Mouse (Mus musculus) midbrain, embryonic 15.5 days (tissue): ENCODE results near the gene Ptprb. TPM values are rescaled to one million over a fixed set of nuclear protein-coding genes. Genes with fewer than 3 reads are reported as not detected.

Source experiments
- ATAC-seq: fragments of 200-750 bp; cut with Nextera tagmentation; replicated peaks from 2 replicates; pipeline ENCODE4 v1.8.0; 2017; ENCODE audit warnings: moderate TSS enrichment
- H3K27ac ChIP-seq: fragments of 300-500 bp; sonication (generic); 2 replicates; pipeline ENCODE4 v1.5.1; 2015; ENCODE audit warnings: mild to moderate bottlenecking, inconsistent platforms
- H3K27me3 ChIP-seq: fragments of 300-500 bp; sonication (generic); replicated peaks from 2 replicates; pipeline ENCODE4 v1.6.1; 2015; ENCODE audit warnings: inconsistent platforms
- H3K36me3 ChIP-seq: fragments of 300-500 bp; sonication (generic); replicated peaks from 2 replicates; pipeline ENCODE4 v1.6.1; 2015; ENCODE audit warnings: inconsistent platforms
- H3K4me1 ChIP-seq: fragments of 300-500 bp; sonication (generic); 2 replicates; pipeline ENCODE4 v1.6.1; 2015; ENCODE audit warnings: inconsistent platforms
- H3K4me2 ChIP-seq: fragments of 300-500 bp; sonication (generic); 2 replicates; pipeline ENCODE4 v1.6.1; 2015; ENCODE audit warnings: inconsistent platforms, mild to moderate bottlenecking, moderate library complexity
- H3K4me3 ChIP-seq: fragments of 300-500 bp; sonication (generic); 2 replicates; pipeline ENCODE4 v1.5.1; 2015; ENCODE audit warnings: mild to moderate bottlenecking, inconsistent platforms
- H3K9ac ChIP-seq: fragments of 300-500 bp; sonication (generic); 2 replicates; pipeline ENCODE4 v1.6.1; 2015; ENCODE audit warnings: mild to moderate bottlenecking, inconsistent platforms
- H3K9me3 ChIP-seq: fragments of 300-500 bp; sonication (generic); 2 replicates; pipeline ENCODE4 v1.6.1; 2016; ENCODE audit warnings: inconsistent platforms
- WGBS: fragments of 180-500 bp; shearing (Covaris S2); methylation state at CpG from one replicate; pipeline ENCODE4 v1.1.7; 2015; ENCODE audit warnings: mixed read lengths; 5-methylcytosine and 5-hydroxymethylcytosine counted together
- polyA plus RNA-seq: library from polyadenylated mRNA; unstranded; fragments of >200 nt; fragmentation: Nextera tagmentation; extraction: Ambion mirVana; gene quantifications from 2 replicates; pipeline ENCODE4 v1.2.1, GENCODE M21; 2015

Gene Ptprb
- polyA plus RNA-seq, 1 experiment from 2014 or later, result 3.9 TPM

GRCm38 (mm10) chr10:116346618-116347184 is 71.4 kb downstream of the Ptprb start:
- no peaks in the 10 kb centered on the region for H3K36me3 ChIP-seq
- no peak overlapping the region for H3K9ac ChIP-seq
- no peak overlapping the region for H3K4me2 ChIP-seq
- no peak overlapping the region for H3K4me3 ChIP-seq
- WGBS, result 86% methylated on average over 15 of the region's 15 CpGs
- ATAC-seq, result no peak
- H3K27me3 ChIP-seq, result no peaks in the 10 kb centered on the region
- H3K4me1 ChIP-seq, result no peaks in the 10 kb centered on the region
- no peak overlapping the region for H3K27ac ChIP-seq
- no peaks in the 10 kb centered on the region for H3K9me3 ChIP-seq

GRCm38 (mm10) chr10:116349004-116349403 is 73.7 kb downstream of the Ptprb start:
- WGBS, result 91% methylated on average over 6 of the region's 6 CpGs
- H3K36me3 ChIP-seq, result no peaks in the 10 kb centered on the region
- no peak overlapping the region for H3K4me3 ChIP-seq
- H3K4me2 ChIP-seq, result no peak overlapping the region
- H3K9ac ChIP-seq, result no peak overlapping the region
- no peaks in the 10 kb centered on the region for H3K27me3 ChIP-seq
- no peaks in the 10 kb centered on the region for H3K9me3 ChIP-seq
- H3K27ac ChIP-seq, result no peak overlapping the region
- H3K4me1 ChIP-seq, result no peaks in the 10 kb centered on the region
- ATAC-seq, result no peak

DNA sequence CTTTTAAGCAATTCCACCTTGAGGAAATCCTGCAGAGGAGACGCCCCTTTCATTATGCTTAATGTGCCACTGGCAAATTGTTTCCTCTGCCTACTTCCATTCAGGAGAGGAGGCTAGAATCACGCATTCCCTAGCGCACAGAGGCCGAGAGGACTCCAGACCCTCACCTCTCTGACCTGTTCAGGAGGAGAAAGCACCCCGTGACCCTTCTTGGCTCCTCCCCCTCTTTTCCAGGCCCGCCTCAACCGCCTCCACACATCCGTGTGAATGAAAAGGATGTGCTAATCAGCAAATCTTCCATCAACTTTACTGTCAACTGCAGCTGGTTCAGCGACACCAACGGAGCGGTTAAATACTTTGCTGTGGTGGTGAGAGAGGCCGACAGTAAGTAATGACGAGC is 75.2 kb downstream of the Ptprb start:
- Histone ChIP-seq H3K27me3 (no peaks in the 10 kb centered on the region), H3K9ac (no peak overlapping the region), H3K4me3 (no peak overlapping the region), H3K4me2 (no peak overlapping the region), H3K9me3 (no peaks in the 10 kb centered on the region), H3K4me1 (no peaks in the 10 kb centered on the region), H3K36me3 (no peaks in the 10 kb centered on the region), H3K27ac (no peak overlapping the region)
- no peak for ATAC-seq
- 44% methylated on average over 13 of the region's 13 CpGs for WGBS

- WGBS, result 60% methylated on average over 5 of the region's 5 CpGs
- Histone ChIP-seq H3K36me3 (no peaks in the 10 kb centered on the region), H3K9me3 (no peaks in the 10 kb centered on the region), H3K9ac (no peak overlapping the region), H3K4me3 (no peak overlapping the region), H3K4me2 (no peak overlapping the region), H3K27ac (no peak overlapping the region), H3K4me1 (0 out of 2 replicates have a peak, but pooled peaks cover 2% of the 10 kb centered on the region), H3K27me3 (no peaks in the 10 kb centered on the region)
- no peak for ATAC-seq
Measured at GRCm38 (mm10) chr10:116354372-116354771, 79.0 kb downstream of the Ptprb start.

- Histone ChIP-seq H3K9ac (no peak overlapping the region), H3K4me1 (0 out of 2 replicates have a peak, but pooled peaks cover 2% of the 10 kb centered on the region), H3K9me3 (no peaks in the 10 kb centered on the region), H3K27me3 (no peaks in the 10 kb centered on the region), H3K27ac (peak overlapping the region; percentile 23; the same call in 1 of the 2 replicates), H3K4me3 (no peak overlapping the region), H3K4me2 (no peak overlapping the region), H3K36me3 (no peaks in the 10 kb centered on the region)
- peak; percentile 77 for ATAC-seq
- 34% methylated on average over 6 of the region's 6 CpGs for WGBS
Measured at GRCm38 (mm10) chr10:116362181-116362580, 86.9 kb downstream of the Ptprb start.

DNA sequence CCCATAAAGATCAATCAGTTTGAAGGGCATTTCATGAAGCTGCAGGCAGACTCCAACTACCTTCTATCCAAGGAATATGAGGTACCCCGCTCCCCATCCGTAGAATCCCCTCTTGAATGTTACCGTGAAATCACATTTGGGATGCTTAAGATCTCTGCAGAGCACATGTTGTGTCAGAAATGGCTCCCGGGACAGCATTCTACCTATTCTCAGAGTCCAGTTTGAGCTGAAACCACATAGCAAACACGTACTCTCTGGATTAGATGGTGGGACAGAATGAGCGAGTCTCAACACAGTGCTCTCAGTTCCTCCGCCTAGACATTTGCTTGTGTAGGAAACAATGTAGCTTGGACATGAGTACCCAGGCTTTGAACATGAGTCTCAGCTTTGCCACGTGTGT is 87.3 kb downstream of the Ptprb start:
- WGBS, result 51% methylated on average over 8 of the region's 8 CpGs
- Histone ChIP-seq H3K36me3 (no peaks in the 10 kb centered on the region), H3K4me1 (0 out of 2 replicates have a peak, but pooled peaks cover 2% of the 10 kb centered on the region), H3K27me3 (no peaks in the 10 kb centered on the region), H3K9ac (no peak overlapping the region), H3K27ac (peak overlapping the region; percentile 38; the same call in 1 of the 2 replicates), H3K4me3 (no peak overlapping the region), H3K4me2 (no peak overlapping the region), H3K9me3 (no peaks in the 10 kb centered on the region)
- ATAC-seq, result peak; percentile 69

- Histone ChIP-seq H3K4me2 (no peak overlapping the region), H3K4me1 (no peaks in the 10 kb centered on the region), H3K36me3 (no peaks in the 10 kb centered on the region), H3K4me3 (no peak overlapping the region), H3K9me3 (no peaks in the 10 kb centered on the region), H3K27me3 (no peaks in the 10 kb centered on the region), H3K27ac (no peak overlapping the region), H3K9ac (no peak overlapping the region)
- no peak; the same call in 1 of the 2 replicates for ATAC-seq
- WGBS, result 47% methylated on average over 7 of the region's 7 CpGs
Measured at GRCm38 (mm10) chr10:116364759-116365158, 89.4 kb downstream of the Ptprb start.

GRCm38 (mm10) chr10:116370991-116371725 is 95.8 kb downstream of the Ptprb start:
- Histone ChIP-seq H3K27ac (peak overlapping the region; percentile 32; the same call in 1 of the 2 replicates), H3K4me1 (peaks cover 6% of the 10 kb centered on the region; the same call in 1 of the 2 replicates), H3K4me2 (no peak overlapping the region), H3K27me3 (no peaks in the 10 kb centered on the region), H3K9me3 (no peaks in the 10 kb centered on the region), H3K9ac (no peak overlapping the region), H3K36me3 (no peaks in the 10 kb centered on the region), H3K4me3 (no peak overlapping the region)
- ATAC-seq, result no peak
- 27% methylated on average over 6 of the region's 6 CpGs for WGBS

DNA sequence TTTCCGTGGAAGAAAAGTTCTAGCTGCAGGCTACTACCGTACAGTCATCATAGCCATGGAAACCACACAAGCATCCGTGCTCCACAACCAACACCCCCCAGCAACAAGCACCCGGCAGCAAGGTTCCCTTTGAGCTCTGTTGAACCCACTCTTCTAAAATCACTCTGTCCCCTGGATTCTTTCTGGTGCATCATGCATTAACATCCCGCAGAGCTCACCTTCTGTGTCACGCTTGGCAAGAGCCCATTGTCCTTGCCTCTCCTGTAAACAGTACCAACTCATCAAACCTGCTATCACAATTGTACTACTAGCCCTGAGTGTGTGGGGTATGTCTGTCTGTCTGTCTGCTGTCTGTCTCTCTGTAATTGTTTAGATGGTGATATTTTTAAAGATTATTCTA is 98.8 kb downstream of the Ptprb start:
- H3K9me3 ChIP-seq, result no peaks in the 10 kb centered on the region
- no peak for ATAC-seq
- H3K4me1 ChIP-seq, result peaks cover 6% of the 10 kb centered on the region; the same call in 1 of the 2 replicates
- H3K4me3 ChIP-seq, result no peak overlapping the region
- no peak overlapping the region for H3K27ac ChIP-seq
- H3K36me3 ChIP-seq, result no peaks in the 10 kb centered on the region
- no peak overlapping the region for H3K9ac ChIP-seq
- WGBS, result 86% methylated on average over 6 of the region's 6 CpGs
- no peak overlapping the region for H3K4me2 ChIP-seq
- H3K27me3 ChIP-seq, result no peaks in the 10 kb centered on the region

DNA sequence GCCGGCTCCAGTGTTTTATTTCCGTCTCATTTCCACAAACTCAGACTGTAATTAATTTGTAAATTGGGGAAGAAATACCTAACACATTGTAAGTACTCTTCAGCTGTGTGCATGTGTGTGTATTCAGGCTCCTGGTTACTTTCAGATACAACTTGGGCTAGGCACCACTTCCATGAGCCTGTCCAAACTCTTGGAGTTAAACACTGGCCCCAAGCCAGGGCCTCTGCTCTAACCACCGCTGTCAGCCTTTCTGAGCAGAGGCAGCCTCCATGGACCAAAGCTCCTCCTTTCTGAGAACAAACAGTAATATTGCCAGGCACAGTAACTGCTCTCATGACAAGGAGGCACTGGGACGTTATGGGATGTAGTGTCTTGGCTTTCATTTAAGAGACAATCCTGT is 101.5 kb downstream of the Ptprb start:
- 84% methylated on average over 4 of the region's 4 CpGs for WGBS
- H3K9me3 ChIP-seq, result no peaks in the 10 kb centered on the region
- no peak overlapping the region for H3K27ac ChIP-seq
- ATAC-seq, result no peak
- no peaks in the 10 kb centered on the region for H3K36me3 ChIP-seq
- no peak overlapping the region for H3K4me3 ChIP-seq
- no peak overlapping the region for H3K4me2 ChIP-seq
- H3K27me3 ChIP-seq, result no peaks in the 10 kb centered on the region
- no peaks in the 10 kb centered on the region for H3K4me1 ChIP-seq
- no peak overlapping the region for H3K9ac ChIP-seq

DNA sequence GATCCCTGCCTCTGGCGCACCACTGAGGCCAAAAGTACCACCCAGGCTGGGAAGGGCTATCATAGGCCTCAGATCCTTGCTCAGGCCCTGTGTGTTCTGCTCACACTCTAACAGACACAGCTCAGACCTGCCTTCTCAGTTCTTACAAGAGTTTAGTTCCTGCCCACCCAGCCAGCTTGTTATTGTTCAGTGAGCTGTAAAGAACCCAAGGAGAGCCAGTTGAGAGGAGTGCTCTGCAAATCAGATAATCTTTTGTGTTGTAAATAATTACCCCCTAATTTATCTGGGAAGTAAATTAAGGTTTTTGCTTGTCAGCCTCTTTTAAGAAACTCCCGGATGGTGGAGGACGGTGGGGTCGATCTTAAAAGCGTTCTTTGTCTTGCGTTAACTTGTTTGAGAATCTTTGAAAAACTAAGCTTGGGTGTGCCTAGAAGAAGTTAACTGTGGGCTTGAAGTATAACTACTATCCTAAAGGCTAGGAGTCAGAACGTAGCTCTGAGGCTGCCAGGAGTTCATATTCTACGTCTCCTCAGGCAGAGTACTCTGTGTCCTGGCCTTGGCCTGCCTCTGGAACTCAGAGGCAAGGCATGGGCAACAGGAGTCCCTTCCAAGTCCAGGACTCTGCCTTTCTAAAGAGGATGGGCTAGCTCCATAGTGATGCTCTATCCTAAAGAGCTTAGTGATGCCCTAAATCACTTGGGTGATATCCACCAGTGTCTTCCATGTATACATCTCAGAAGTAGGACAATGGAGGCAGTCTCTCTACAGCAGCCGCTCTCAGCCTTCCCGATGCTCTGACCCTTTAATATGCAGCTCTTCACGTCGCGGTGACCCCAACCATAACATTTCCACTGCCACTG is 107.7 kb downstream of the Ptprb start:
- H3K36me3 ChIP-seq, result no peaks in the 10 kb centered on the region
- H3K4me3 ChIP-seq, result no peak overlapping the region
- H3K9me3 ChIP-seq, result no peaks in the 10 kb centered on the region
- 47% methylated on average over 13 of the region's 13 CpGs for WGBS
- H3K4me1 ChIP-seq, result 0 out of 2 replicates have a peak, but pooled peaks cover 5% of the 10 kb centered on the region
- ATAC-seq, result no peak
- H3K9ac ChIP-seq, result no peak overlapping the region
- H3K27me3 ChIP-seq, result no peaks in the 10 kb centered on the region
- no peak overlapping the region for H3K4me2 ChIP-seq
- H3K27ac ChIP-seq, result no peak overlapping the region

- ATAC-seq, result no peak
- Histone ChIP-seq H3K9me3 (no peaks in the 10 kb centered on the region), H3K4me1 (0 out of 2 replicates have a peak, but pooled peaks cover 5% of the 10 kb centered on the region), H3K4me3 (no peak overlapping the region), H3K27me3 (no peaks in the 10 kb centered on the region), H3K9ac (no peak overlapping the region), H3K36me3 (no peaks in the 10 kb centered on the region), H3K4me2 (no peak overlapping the region), H3K27ac (no peak overlapping the region)
- WGBS, result 71% methylated on average over 4 of the region's 4 CpGs
Measured at GRCm38 (mm10) chr10:116384401-116384800, 109.1 kb downstream of the Ptprb start.
